1 mouse cellular context compared by ENCODE assay signal in genomic region chr1:134098726-134099515, GRCm38 (mm10).
A peak's percentile ranks its signal among the peaks of the same experiment; 100 is the strongest.
TF ChIP-seq lines count a peak whose summit lies in the region.

No protein-coding gene starts in this region.

TF ChIP-seq in MEL, 35 proteins besides CTCF, POLR2A, EP300 and RAD21 (continued from another document):
- no peak for TF ChIP-seq GATA1 (IDR thresholded peaks at IDR 0.05; ENCODE audit: low read depth, low read length)
- peak; percentile 70; the same call in 1 of the 2 replicates for TF ChIP-seq ZMIZ1 (IDR thresholded peaks at IDR 0.05; ENCODE audit: low read depth, low read length)
- TF ChIP-seq HCFC1 (IDR thresholded peaks at IDR 0.05; ENCODE audit: low read depth, low read length): peak; percentile 64
- TF ChIP-seq TBP (IDR thresholded peaks at IDR 0.05; ENCODE audit: low read depth, low read length): peak; percentile 19; the same call in 1 of the 2 replicates
- TF ChIP-seq KAT2A (conservative IDR thresholded peaks at IDR 0.05; ENCODE audit: low read depth, low read length): no peak
- no peak for TF ChIP-seq USF2 (IDR thresholded peaks at IDR 0.05; ENCODE audit: borderline replicate concordance in 1 of 2, insufficient read depth in 1 of 2, low read depth in 1 of 2, low read length in 2 of 2)
